Mouse (Mus musculus): ENCODE results near the gene Cbwd1. TPM values are rescaled to one million over a fixed set of nuclear protein-coding genes. Genes with fewer than 3 reads are reported as not detected.

The Cbwd1 gene
- polyA plus RNA-seq, 1 experiment from 2014 or later: 22.4 TPM

DNA sequence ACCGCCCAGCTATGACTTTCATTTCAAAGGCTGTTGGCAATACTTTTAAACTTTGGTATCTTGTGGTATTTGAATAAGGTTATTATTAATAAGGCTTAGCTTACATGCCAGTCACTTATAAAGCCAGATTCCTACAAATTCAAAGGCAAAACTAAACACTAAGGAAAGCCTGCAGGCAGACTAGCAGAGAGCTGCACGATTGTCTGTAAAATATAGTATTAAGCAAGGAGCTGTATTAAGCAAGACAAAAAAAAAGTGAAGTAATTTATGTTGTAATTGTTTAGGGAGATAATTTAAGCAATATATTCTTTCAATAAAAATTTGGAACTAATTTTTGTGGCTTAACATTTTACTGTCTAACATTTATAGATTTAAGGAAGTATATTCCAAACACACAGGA is 5.5 kb upstream of the Cbwd1 start:
- Histone ChIP-seq H3K27ac (no peak overlapping the region), H3K9ac (no peak overlapping the region), H3K36me3 (no peaks in the 10 kb centered on the region), H3K9me3 (no peaks in the 10 kb centered on the region), H3K27me3 (replicated peaks) (no peaks in the 10 kb centered on the region), H3K4me2 (replicated peaks) (no peak overlapping the region), H3K4me3 (no peak overlapping the region), H3K4me1 (no peaks in the 10 kb centered on the region)
- no peak for ATAC-seq (ENCODE audit: low FRiP score, low read depth)
- 83% methylated on average over 2 of the region's 2 CpGs for WGBS

GRCm38 (mm10) chr19:24966203-24966602 is 4.8 kb upstream of the Cbwd1 start:
- WGBS: 76% methylated on average over 2 of the region's 2 CpGs
- no peak overlapping the region for H3K4me3 ChIP-seq
- no peaks in the 10 kb centered on the region for H3K4me1 ChIP-seq
- no peaks in the 10 kb centered on the region for H3K36me3 ChIP-seq
- no peak overlapping the region for H3K9ac ChIP-seq
- ATAC-seq (ENCODE audit: low FRiP score, low read depth): no peak
- no peak overlapping the region for H3K27ac ChIP-seq
- no peaks in the 10 kb centered on the region for H3K9me3 ChIP-seq
- H3K4me2 ChIP-seq (replicated peaks): no peak overlapping the region
- no peaks in the 10 kb centered on the region for H3K27me3 ChIP-seq (replicated peaks)

GRCm38 (mm10) chr19:24958531-24958930 is 2.9 kb downstream of the Cbwd1 start:
- H3K27me3 ChIP-seq (replicated peaks): no peaks in the 10 kb centered on the region
- 45% methylated on average over 3 of the region's 3 CpGs for WGBS
- H3K9me3 ChIP-seq: no peaks in the 10 kb centered on the region
- H3K4me2 ChIP-seq (replicated peaks): no peak overlapping the region
- no peak overlapping the region for H3K9ac ChIP-seq
- peaks cover 21% of the 10 kb centered on the region for H3K36me3 ChIP-seq
- no peak for ATAC-seq (ENCODE audit: low FRiP score, low read depth)
- no peak overlapping the region for H3K27ac ChIP-seq
- H3K4me1 ChIP-seq: peaks cover 8% of the 10 kb centered on the region; the same call in 1 of the 2 replicates
- no peak overlapping the region for H3K4me3 ChIP-seq

DNA sequence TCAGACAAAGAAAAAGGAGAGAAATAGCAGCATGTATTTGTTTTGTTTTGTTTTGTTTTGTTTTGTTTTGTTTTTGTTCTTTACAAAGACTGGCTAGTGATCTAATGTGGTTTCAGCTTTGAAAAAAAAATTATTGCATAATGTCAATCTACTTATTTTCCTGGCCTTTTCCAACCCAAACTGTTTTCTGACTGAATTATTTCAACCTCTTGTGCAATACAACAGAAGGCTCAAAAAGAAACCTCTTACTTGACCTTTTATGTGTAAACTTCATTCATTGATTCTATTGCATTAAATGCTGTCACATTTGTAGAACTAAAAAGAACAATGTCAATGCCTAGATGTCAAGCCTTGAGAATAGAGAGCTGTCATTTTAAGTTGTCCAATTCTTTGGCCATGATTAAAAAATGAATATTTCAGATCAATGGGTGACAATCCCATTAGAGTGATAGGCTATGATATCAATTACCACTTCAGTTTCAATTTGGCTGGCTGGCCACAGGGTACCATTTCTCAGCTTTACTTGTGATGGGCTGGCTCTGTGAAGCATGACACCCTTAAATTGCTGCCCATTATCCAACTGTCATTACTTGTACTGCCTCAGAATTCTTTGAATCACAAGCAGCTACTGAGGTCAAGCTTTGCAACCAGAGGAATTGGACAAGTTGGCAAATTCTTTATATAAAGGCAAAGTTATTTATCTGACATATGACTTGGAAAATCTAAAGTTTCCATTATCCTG is 15.7 kb downstream of the Cbwd1 start:
- Histone ChIP-seq H3K9me3 (no peaks in the 10 kb centered on the region), H3K27ac (no peak overlapping the region), H3K4me2 (replicated peaks) (no peak overlapping the region), H3K4me1 (no peaks in the 10 kb centered on the region), H3K9ac (no peak overlapping the region), H3K4me3 (no peak overlapping the region), H3K36me3 (0 out of 2 replicates have a peak, but pooled peaks cover 2% of the 10 kb centered on the region), H3K27me3 (replicated peaks) (no peaks in the 10 kb centered on the region)
- ATAC-seq (ENCODE audit: low FRiP score, low read depth): no peak

GRCm38 (mm10) chr19:24937084-24937483 is 24.3 kb downstream of the Cbwd1 start:
- Histone ChIP-seq H3K4me1 (no peaks in the 10 kb centered on the region), H3K9ac (no peak overlapping the region), H3K27ac (no peak overlapping the region), H3K4me2 (replicated peaks) (no peak overlapping the region), H3K4me3 (no peak overlapping the region), H3K9me3 (no peaks in the 10 kb centered on the region), H3K36me3 (peaks cover 3% of the 10 kb centered on the region; the same call in 1 of the 2 replicates), H3K27me3 (replicated peaks) (no peaks in the 10 kb centered on the region)
- no peak for ATAC-seq (ENCODE audit: low FRiP score, low read depth)
- WGBS: 77% methylated on average over 1 of the region's 1 CpGs

- WGBS: 22% methylated on average over 1 of the region's 1 CpGs
- no peaks in the 10 kb centered on the region for H3K27me3 ChIP-seq (replicated peaks)
These were observed 32.4 kb downstream of the Cbwd1 start for GRCm38 (mm10) chr19:24929041-24929440.

DNA sequence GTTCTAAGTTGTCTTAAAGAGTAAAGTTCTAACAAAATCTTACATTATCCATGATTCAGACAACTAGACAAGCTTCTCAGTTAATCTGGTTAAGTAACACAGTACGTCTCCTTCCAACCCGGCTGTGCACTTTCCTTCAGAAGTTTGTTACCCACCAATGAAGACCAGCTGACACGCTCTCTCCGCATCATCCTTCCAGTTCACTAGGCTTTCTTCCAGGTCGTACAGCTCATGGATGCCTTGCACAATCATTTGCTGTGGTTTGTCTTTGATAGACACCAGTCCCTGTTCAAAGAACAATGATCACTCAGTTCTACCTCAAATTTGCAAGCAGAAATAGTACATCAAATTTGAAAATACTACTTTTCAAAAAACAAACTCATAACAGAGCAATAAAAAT is 40.5 kb downstream of the Cbwd1 start:
- Histone ChIP-seq H3K36me3 (peaks cover 14% of the 10 kb centered on the region), H3K4me3 (no peak overlapping the region), H3K4me2 (replicated peaks) (no peak overlapping the region), H3K27ac (no peak overlapping the region), H3K9me3 (no peaks in the 10 kb centered on the region), H3K9ac (no peak overlapping the region), H3K27me3 (replicated peaks) (no peaks in the 10 kb centered on the region), H3K4me1 (no peaks in the 10 kb centered on the region)
- no peak for ATAC-seq (ENCODE audit: low FRiP score, low read depth)
- 92% methylated on average over 5 of the region's 5 CpGs for WGBS

More at GRCm38 (mm10) chr19:24929041-24929440, 32.4 kb downstream of the Cbwd1 start:
- no peaks in the 10 kb centered on the region for H3K9me3 ChIP-seq
- no peaks in the 10 kb centered on the region for H3K4me1 ChIP-seq
- H3K4me2 ChIP-seq (replicated peaks): no peak overlapping the region
- no peak overlapping the region for H3K4me3 ChIP-seq
- H3K36me3 ChIP-seq: no peaks in the 10 kb centered on the region
- H3K9ac ChIP-seq: no peak overlapping the region
- ATAC-seq (ENCODE audit: low FRiP score, low read depth): no peak
- no peak overlapping the region for H3K27ac ChIP-seq

GRCm38 (mm10) chr19:24908385-24909155 is 52.8 kb downstream of the Cbwd1 start:
- no peaks in the 10 kb centered on the region for H3K9me3 ChIP-seq
- ATAC-seq (ENCODE audit: low FRiP score, low read depth): no peak
- H3K4me2 ChIP-seq (replicated peaks): no peak overlapping the region
- H3K27me3 ChIP-seq (replicated peaks): peaks cover 7% of the 10 kb centered on the region; the same call in 1 of the 2 replicates
- H3K36me3 ChIP-seq: no peaks in the 10 kb centered on the region
- 95% methylated on average over 3 of the region's 3 CpGs for WGBS
- no peak overlapping the region for H3K4me3 ChIP-seq
- H3K27ac ChIP-seq: no peak overlapping the region
- no peak overlapping the region for H3K9ac ChIP-seq
- H3K4me1 ChIP-seq: no peaks in the 10 kb centered on the region

- 93% methylated on average over 6 of the region's 6 CpGs for WGBS
These were observed 53.8 kb downstream of the Cbwd1 start for GRCm38 (mm10) chr19:24907655-24908054.

DNA sequence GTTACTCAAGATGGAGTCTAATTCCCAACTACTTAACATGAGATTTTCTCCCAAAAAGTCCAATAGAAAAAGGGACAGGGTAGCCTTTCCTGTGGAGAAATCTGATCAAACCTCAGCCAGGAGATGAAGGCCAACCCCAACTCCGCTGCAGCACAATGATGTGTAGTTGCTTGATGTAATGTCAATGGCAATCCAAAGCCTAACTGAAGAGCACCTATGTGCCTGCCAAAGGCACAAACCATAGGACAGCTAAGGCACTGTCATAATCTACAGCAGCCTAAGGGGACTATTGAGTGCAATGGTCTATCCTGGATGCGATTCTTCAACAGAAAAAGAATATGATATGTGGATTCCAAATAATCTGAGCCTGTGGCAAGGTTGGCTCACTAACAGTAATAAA is 58.6 kb downstream of the Cbwd1 start:
- Histone ChIP-seq H3K4me2 (replicated peaks) (no peak overlapping the region), H3K9me3 (no peaks in the 10 kb centered on the region), H3K9ac (no peak overlapping the region), H3K27me3 (replicated peaks) (peaks cover 60% of the 10 kb centered on the region), H3K4me3 (no peak overlapping the region), H3K4me1 (peaks cover 16% of the 10 kb centered on the region), H3K27ac (no peak overlapping the region), H3K36me3 (no peaks in the 10 kb centered on the region)
- WGBS: 67% methylated on average over 2 of the region's 2 CpGs
- no peak for ATAC-seq (ENCODE audit: low FRiP score, low read depth)

More at GRCm38 (mm10) chr19:24907655-24908054, 53.8 kb downstream of the Cbwd1 start:
- Histone ChIP-seq H3K36me3 (no peaks in the 10 kb centered on the region), H3K9ac (no peak overlapping the region), H3K9me3 (no peaks in the 10 kb centered on the region), H3K4me1 (no peaks in the 10 kb centered on the region), H3K4me3 (no peak overlapping the region), H3K4me2 (replicated peaks) (no peak overlapping the region), H3K27ac (no peak overlapping the region), H3K27me3 (replicated peaks) (peaks cover 15% of the 10 kb centered on the region)
- ATAC-seq (ENCODE audit: low FRiP score, low read depth): no peak

DNA sequence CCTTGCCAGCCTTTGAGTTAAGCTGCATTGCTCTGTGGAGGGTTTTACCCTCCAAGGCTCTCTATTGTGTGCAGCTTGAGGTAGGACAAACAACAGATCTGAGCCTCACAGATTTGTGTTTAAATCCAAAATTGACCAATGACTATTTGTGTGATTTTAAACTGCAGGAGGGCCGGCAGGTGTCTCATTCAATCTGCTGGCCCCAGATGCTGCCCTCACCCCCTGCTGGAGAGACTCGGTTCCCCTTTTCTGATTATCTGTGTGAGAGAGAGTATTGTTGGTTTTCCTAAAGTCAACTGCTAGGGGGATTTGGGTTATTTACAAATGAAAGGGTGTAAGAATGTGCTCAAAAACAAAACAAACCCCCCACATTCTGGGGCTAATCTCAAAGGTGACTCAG is 59.2 kb downstream of the Cbwd1 start:
- Histone ChIP-seq H3K4me3 (no peak overlapping the region), H3K27ac (no peak overlapping the region), H3K36me3 (no peaks in the 10 kb centered on the region), H3K4me1 (peaks cover 21% of the 10 kb centered on the region), H3K27me3 (replicated peaks) (peaks cover 65% of the 10 kb centered on the region), H3K9ac (no peak overlapping the region), H3K4me2 (replicated peaks) (no peak overlapping the region), H3K9me3 (no peaks in the 10 kb centered on the region)
- ATAC-seq (ENCODE audit: low FRiP score, low read depth): no peak
- WGBS: 0% methylated on average over 2 of the region's 2 CpGs

DNA sequence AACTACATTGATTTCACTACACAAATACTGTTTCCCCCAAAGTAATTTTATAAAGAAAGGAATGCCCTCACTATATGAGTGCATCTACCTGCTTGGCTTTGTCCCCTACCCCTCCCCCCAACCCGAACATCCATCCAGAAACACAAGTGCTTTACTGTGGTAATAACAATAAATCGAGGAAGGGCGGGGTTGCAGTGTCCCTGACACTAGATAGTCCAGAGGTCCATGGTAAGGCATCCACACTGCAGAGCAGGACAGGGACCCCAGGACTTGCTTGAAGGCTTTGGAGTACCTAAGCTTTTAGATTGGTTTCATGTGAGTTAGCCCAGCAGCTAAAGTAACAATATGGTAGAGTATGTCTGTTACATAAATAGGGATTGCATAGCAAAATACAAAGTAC is 59.7 kb downstream of the Cbwd1 start:
- peaks cover 24% of the 10 kb centered on the region for H3K4me1 ChIP-seq
- H3K4me3 ChIP-seq: no peak overlapping the region
- H3K9me3 ChIP-seq: no peaks in the 10 kb centered on the region
- no peaks in the 10 kb centered on the region for H3K36me3 ChIP-seq
- no peak overlapping the region for H3K27ac ChIP-seq
- H3K9ac ChIP-seq: no peak overlapping the region
- WGBS: 6% methylated on average over 3 of the region's 3 CpGs
- peaks cover 71% of the 10 kb centered on the region for H3K27me3 ChIP-seq (replicated peaks)
- no peak overlapping the region for H3K4me2 ChIP-seq (replicated peaks)
- ATAC-seq (ENCODE audit: low FRiP score, low read depth): no peak
